Mouse (Mus musculus) heart, postnatal 0 days (tissue): ENCODE data around the gene Thada. TPM values are rescaled to one million over a fixed set of nuclear protein-coding genes. Genes with fewer than 3 reads are reported as not detected.
A peak's percentile ranks its signal among the peaks of the same experiment; 100 is the strongest.

ENCODE experiments used
- ATAC-seq: fragments of 200-750 bp; cut with Nextera tagmentation; 2 replicates; pipeline ENCODE4 v1.8.0; 2017; ENCODE audit warnings: low read depth, moderate number of reproducible peaks, moderate library complexity; ENCODE audit not compliant: insufficient read depth
- DNase-seq: peaks from one replicate; pipeline ENCODE4 v3.0.0-alpha.2; 2016; ENCODE audit warnings: low spot score
- H3K27ac ChIP-seq: fragments of 300-500 bp; sonication (generic); 2 replicates; pipeline ENCODE4 v1.5.1; 2014; ENCODE audit warnings: low read depth, mild to moderate bottlenecking
- H3K27me3 ChIP-seq: fragments of 300-500 bp; sonication (generic); 2 replicates; pipeline ENCODE4 v1.6.1; 2014; ENCODE audit warnings: low read length, mixed read lengths; ENCODE audit not compliant: control insufficient read depth, insufficient read depth
- H3K36me3 ChIP-seq: fragments of 300-500 bp; sonication (generic); replicated peaks from 2 replicates; pipeline ENCODE4 v1.6.1; 2014; ENCODE audit warnings: low read length, mixed read lengths; ENCODE audit not compliant: control insufficient read depth, insufficient read depth
- H3K4me1 ChIP-seq: fragments of 300-500 bp; sonication (generic); 2 replicates; pipeline ENCODE4 v1.6.1; 2014; ENCODE audit warnings: antibody characterized with exemption; ENCODE audit not compliant: control insufficient read depth, insufficient read depth
- H3K4me2 ChIP-seq: fragments of 300-500 bp; sonication (generic); 2 replicates; pipeline ENCODE4 v1.6.1; 2014; ENCODE audit warnings: low read depth, mild to moderate bottlenecking, low read length, moderate library complexity
- H3K4me3 ChIP-seq: fragments of 300-500 bp; sonication (generic); 2 replicates; pipeline ENCODE4 v1.5.1; 2014; ENCODE audit warnings: low read depth, low read length
- H3K9ac ChIP-seq: fragments of 300-500 bp; sonication (generic); replicated peaks from 2 replicates; pipeline ENCODE4 v1.6.1; 2014; ENCODE audit warnings: low read depth, low read length, mixed read lengths
- H3K9me3 ChIP-seq: fragments of 300-500 bp; sonication (generic); replicated peaks from 2 replicates; pipeline ENCODE4 v1.6.1; 2016; ENCODE audit warnings: low read length; ENCODE audit not compliant: control insufficient read depth
- CTCF ChIP-seq: IDR thresholded peaks from 2 replicates; pipeline ENCODE4 v1.5.1; 2016; ENCODE audit warnings: antibody characterized with exemption, control low read depth, low read depth
- EP300 ChIP-seq: IDR thresholded peaks from 2 replicates; pipeline ENCODE4 v1.6.1; 2016; ENCODE audit warnings: antibody characterized with exemption, low read depth
- WGBS: fragments of 180-500 bp; shearing (Covaris S2); extraction: QIAGEN DNeasy Blood & Tissue Kit; methylation state at CpG from one replicate; pipeline ENCODE4 v1.1.7; 2014; 5-methylcytosine and 5-hydroxymethylcytosine counted together
- polyA plus RNA-seq: library from polyadenylated mRNA; unstranded; fragments of >200 nt; fragmentation: Nextera tagmentation; extraction: Ambion mirVana; gene quantifications from 2 replicates; pipeline ENCODE4 v1.2.1, GENCODE M21; 2015
- total RNA-seq: library from RNA; depleted of rRNA; stranded (reverse); fragments of >200 nt; gene quantifications from 2 replicates; pipeline ENCODE4 v1.2.3, GENCODE M21; 2014; ENCODE audit warnings: low replicate concordance

Gene Thada
- total and polyA plus RNA-seq, 2 experiments from 2014 or later = 2.4 to 12.6 TPM

DNA sequence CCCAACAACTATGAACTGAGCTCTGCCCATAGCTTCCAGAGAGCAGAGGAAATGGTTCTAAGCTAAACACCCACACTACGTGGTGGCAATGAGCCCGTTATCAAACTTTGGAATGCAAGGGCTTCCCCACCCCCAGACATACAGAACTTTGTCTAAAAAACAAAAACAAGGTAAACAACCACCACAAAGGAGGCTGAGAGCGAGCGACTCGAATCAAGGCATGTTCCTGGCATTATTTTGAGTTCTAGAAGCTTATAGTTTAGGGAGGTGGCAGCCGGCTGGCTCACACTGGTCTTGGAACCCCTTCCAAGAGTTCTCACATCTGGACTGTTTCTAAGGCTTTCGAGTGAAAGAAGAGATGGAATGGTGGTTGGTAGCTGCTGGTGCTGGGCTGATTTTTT lies 281.0 kb downstream of the Thada start:
- TF ChIP-seq CTCF (no peak), EP300 (no peak)
- Histone ChIP-seq H3K4me3 (peak overlapping the region; percentile 79), H3K9ac (peak overlapping the region; percentile 80), H3K36me3 (peaks cover 16% of the 10 kb centered on the region), H3K27ac (peak overlapping the region; percentile 91), H3K4me2 (peak overlapping the region; percentile 82), H3K9me3 (no peaks in the 10 kb centered on the region), H3K27me3 (no peaks in the 10 kb centered on the region), H3K4me1 (peaks cover 17% of the 10 kb centered on the region)
- ATAC-seq (no peak), DNase-seq (peak; percentile 17)
- 10% methylated on average over 7 of the region's 7 CpGs for WGBS

DNA sequence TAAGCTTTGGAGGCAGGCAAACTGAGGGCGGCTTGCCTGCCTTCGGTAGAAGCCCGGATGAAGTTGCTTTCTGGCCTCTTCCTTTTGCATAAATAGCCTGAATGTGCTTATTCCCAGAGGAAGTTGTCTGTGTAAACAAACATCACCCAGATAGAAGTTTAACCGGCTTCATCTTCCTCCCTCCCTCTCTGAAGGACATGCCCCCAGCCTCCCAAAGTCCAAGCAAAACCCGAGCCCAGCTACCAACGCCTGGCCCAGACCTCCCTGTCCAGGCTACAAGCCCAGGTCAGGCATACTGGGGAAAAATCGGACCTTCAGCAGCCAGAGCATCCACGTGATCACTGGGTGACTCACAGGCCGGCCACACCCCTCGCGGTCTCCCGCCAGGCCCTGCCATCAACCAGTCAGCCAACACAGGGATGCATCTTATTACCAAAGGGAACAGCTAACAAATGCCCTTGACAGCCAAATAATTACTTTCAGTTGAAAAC lies 282.7 kb downstream of the Thada start:
- Histone ChIP-seq H3K27ac (peak overlapping the region; percentile 73), H3K4me3 (peak overlapping the region; percentile 8; the same call in 1 of the 2 replicates), H3K4me2 (peak overlapping the region; percentile 40), H3K9me3 (no peaks in the 10 kb centered on the region), H3K27me3 (no peaks in the 10 kb centered on the region), H3K9ac (no peak overlapping the region; the same call in 1 of the 2 replicates), H3K4me1 (peaks cover 9% of the 10 kb centered on the region), H3K36me3 (peaks cover 16% of the 10 kb centered on the region)
- TF ChIP-seq EP300 (peak; percentile 85; the same call in 1 of the 2 replicates), CTCF (no peak)
- WGBS = 6% methylated on average over 12 of the region's 12 CpGs
- ATAC-seq (peak; percentile 19; the same call in 1 of the 2 replicates), DNase-seq (peak; percentile 93)

GRCm38 (mm10) chr17:84182311-84183271 lies 283.4 kb downstream of the Thada start:
- no peak for ATAC-seq
- WGBS = 45% methylated on average over 16 of the region's 16 CpGs

GRCm38 (mm10) chr17:84181502-84182310 lies 284.3 kb downstream of the Thada start:
- no peaks in the 10 kb centered on the region for H3K27me3 ChIP-seq
- H3K9me3 ChIP-seq = no peaks in the 10 kb centered on the region
- peaks cover 9% of the 10 kb centered on the region for H3K4me1 ChIP-seq
- 61% methylated on average over 18 of the region's 18 CpGs for WGBS
- peak; percentile 22 for DNase-seq
- peak overlapping the region; percentile 40; the same call in 1 of the 2 replicates for H3K4me2 ChIP-seq
- no peak overlapping the region for H3K4me3 ChIP-seq
- H3K36me3 ChIP-seq = peaks cover 16% of the 10 kb centered on the region
- no peak for ATAC-seq
- no peak overlapping the region for H3K9ac ChIP-seq
- peak overlapping the region; percentile 73 for H3K27ac ChIP-seq
- no peak for TF ChIP-seq EP300

More at GRCm38 (mm10) chr17:84182311-84183271, 283.4 kb downstream of the Thada start:
- H3K27ac ChIP-seq = peak overlapping the region; percentile 73
- H3K4me3 ChIP-seq = peak overlapping the region; percentile 8; the same call in 1 of the 2 replicates
- no peak overlapping the region; the same call in 1 of the 2 replicates for H3K9ac ChIP-seq
- H3K4me1 ChIP-seq = peaks cover 9% of the 10 kb centered on the region
- no peak for DNase-seq
- TF ChIP-seq EP300 (no peak), CTCF (no peak)
- no peaks in the 10 kb centered on the region for H3K9me3 ChIP-seq
- no peaks in the 10 kb centered on the region for H3K27me3 ChIP-seq
- peak overlapping the region; percentile 40; the same call in 1 of the 2 replicates for H3K4me2 ChIP-seq
- peaks cover 16% of the 10 kb centered on the region for H3K36me3 ChIP-seq
